Mouse (Mus musculus) heart, embryonic 14.5 days (tissue): Measurements from ENCODE around the gene Mfsd4b3. TPM values are rescaled to one million over a fixed set of nuclear protein-coding genes. Genes with fewer than 3 reads are reported as not detected.

Experiments used
- polyA plus RNA-seq: library from polyadenylated mRNA; unstranded; fragments of >200 nt; fragmentation: Nextera tagmentation; extraction: Ambion mirVana; gene quantifications from 2 replicates; pipeline ENCODE4 v1.2.1, GENCODE M21; 2014

The Mfsd4b3 gene
- polyA plus RNA-seq, 1 experiment from 2014 or later, result 1.5 TPM

Other genes with a start within 250 kb of the Mfsd4b3 start
- 16.4 and 17.5 TPM in 2 replicates for gene Rev3l, start 228.0 kb downstream of the Mfsd4b3 start, polyA plus RNA-seq
- 4.1 and 5.0 TPM in 2 replicates for gene Mfsd4b4, start 60.9 kb downstream of the Mfsd4b3 start, polyA plus RNA-seq
- gene Mfsd4b2, start 33.2 kb downstream of the Mfsd4b3 start, polyA plus RNA-seq, result not detected in 2 replicates
- 0.13 TPM in 1 of 2 replicates, not detected in the other for gene Mfsd4b5, start 26.5 kb upstream of the Mfsd4b3 start, polyA plus RNA-seq
- gene Mfsd4b1, start 65.1 kb upstream of the Mfsd4b3 start, polyA plus RNA-seq, result 0.58 and 0.89 TPM in 2 replicates
- 17.9 and 21.9 TPM in 2 replicates for gene Slc16a10, start 182.1 kb upstream of the Mfsd4b3 start, polyA plus RNA-seq